Mouse (Mus musculus): Measurements from ENCODE around the gene Polr2b. TPM values are rescaled to one million over a fixed set of nuclear protein-coding genes. Genes with fewer than 3 reads are reported as not detected.

Gene Polr2b
- total and polyA plus RNA-seq, 3 experiments = 25.4 to 34.5 (median 34.1) TPM

- TF ChIP-seq EP300 (IDR thresholded peaks at IDR 0.05; ENCODE audit: insufficient read depth, low read depth, low read length) (no peak), CTCF (IDR thresholded peaks at IDR 0.05) (no peak), POLR2A (IDR thresholded peaks at IDR 0.05; ENCODE audit: insufficient read depth, low read depth, low read length) (no peak)
- no peaks in the 10 kb centered on the region for H3K4me1 ChIP-seq (ENCODE audit: control insufficient read depth, insufficient read depth, low read length)
- no peak overlapping the region for H3K27ac ChIP-seq
- DNase-seq = no peak
- no peak overlapping the region for H3K4me3 ChIP-seq
- intact Hi-C loops (cut with DNase I) = no loop called here
- H3K27me3 ChIP-seq (ENCODE audit: control insufficient read depth, insufficient read depth, low read length) = no peaks in the 10 kb centered on the region
- 79% methylated on average over 6 of the region's 6 CpGs for WGBS
- no peaks in the 10 kb centered on the region for H3K79me2 ChIP-seq (replicated peaks; ENCODE audit: control insufficient read depth, insufficient read depth, low read length)
- no peak overlapping the region for H3K9ac ChIP-seq (ENCODE audit: low read depth, low read length)
- H3K36me3 ChIP-seq (ENCODE audit: control insufficient read depth, insufficient read depth, low read length) = no peaks in the 10 kb centered on the region
Observed at GRCm38 (mm10) chr5:77301296-77301903, 8.5 kb upstream of the Polr2b start.

- H3K27me3 ChIP-seq (ENCODE audit: control insufficient read depth, insufficient read depth, low read length) = no peaks in the 10 kb centered on the region
- H3K9ac ChIP-seq (ENCODE audit: low read depth, low read length) = no peak overlapping the region
- peaks cover 5% of the 10 kb centered on the region for H3K36me3 ChIP-seq (ENCODE audit: control insufficient read depth, insufficient read depth, low read length)
- peaks cover 1% of the 10 kb centered on the region; the same call in 1 of the 2 replicates for H3K79me2 ChIP-seq (replicated peaks; ENCODE audit: control insufficient read depth, insufficient read depth, low read length)
- 84% methylated on average over 5 of the region's 5 CpGs for WGBS
- intact Hi-C loops (cut with DNase I) = no loop called here
- TF ChIP-seq POLR2A (IDR thresholded peaks at IDR 0.05; ENCODE audit: insufficient read depth, low read depth, low read length) (no peak), CTCF (IDR thresholded peaks at IDR 0.05) (no peak), EP300 (IDR thresholded peaks at IDR 0.05; ENCODE audit: insufficient read depth, low read depth, low read length) (no peak)
- DNase-seq = no peak
- no peak overlapping the region for H3K4me3 ChIP-seq
- peaks cover 8% of the 10 kb centered on the region for H3K4me1 ChIP-seq (ENCODE audit: control insufficient read depth, insufficient read depth, low read length)
- H3K27ac ChIP-seq = no peak overlapping the region
Observed at GRCm38 (mm10) chr5:77307821-77308553, 2.0 kb upstream of the Polr2b start.

DNA sequence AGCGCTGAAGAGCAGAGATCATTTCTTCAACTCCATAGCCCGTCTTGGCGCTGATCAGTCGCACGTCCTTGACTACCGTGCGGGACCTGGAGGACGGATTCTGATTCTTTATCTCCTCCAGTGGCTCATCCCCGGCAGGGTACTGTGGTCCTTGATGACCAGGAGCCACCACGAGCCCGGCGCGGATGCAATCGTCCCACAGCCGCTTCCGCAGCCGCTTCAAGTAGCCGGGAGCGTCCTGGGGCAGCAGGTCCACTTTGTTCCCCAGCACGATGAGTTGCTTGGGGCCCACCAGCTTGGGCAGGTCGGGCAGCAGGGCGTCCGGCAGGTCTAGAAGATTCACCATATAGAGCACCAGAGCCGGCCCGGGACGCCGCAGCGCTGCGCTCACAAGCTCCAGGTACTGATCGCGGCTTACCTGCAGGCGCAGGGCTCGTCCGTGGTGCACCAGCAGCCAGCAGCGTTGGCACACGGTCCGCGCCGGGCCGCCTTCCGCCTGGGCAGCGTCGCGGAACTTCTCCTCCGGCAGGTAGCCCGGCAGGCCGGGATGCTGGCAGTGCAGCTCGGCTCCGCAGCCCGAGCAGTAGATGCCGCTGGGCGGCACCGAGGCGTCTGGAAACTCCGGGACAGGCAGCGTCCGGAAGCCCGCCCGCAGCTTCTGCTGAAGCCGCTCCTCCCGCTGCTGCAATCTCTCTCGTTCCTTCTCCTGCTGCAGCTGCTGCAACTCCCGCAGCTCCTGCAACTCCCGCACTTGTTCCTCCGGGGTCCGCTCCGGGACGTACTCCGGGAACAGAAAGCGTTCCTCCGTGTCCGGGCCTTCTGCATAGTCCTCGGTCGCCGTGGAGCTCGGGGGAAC lies 668 bp upstream of the Polr2b start:
- Histone ChIP-seq H3K79me2 (replicated peaks; ENCODE audit: control insufficient read depth, insufficient read depth, low read length) (peaks cover 1% of the 10 kb centered on the region; the same call in 1 of the 2 replicates), H3K4me1 (ENCODE audit: control insufficient read depth, insufficient read depth, low read length) (peaks cover 8% of the 10 kb centered on the region), H3K27ac (peak overlapping the region; percentile 86), H3K36me3 (ENCODE audit: control insufficient read depth, insufficient read depth, low read length) (peaks cover 5% of the 10 kb centered on the region), H3K4me3 (peak overlapping the region; percentile 77), H3K27me3 (ENCODE audit: control insufficient read depth, insufficient read depth, low read length) (no peaks in the 10 kb centered on the region), H3K9ac (ENCODE audit: low read depth, low read length) (peak overlapping the region; percentile 51)
- intact Hi-C loops (cut with DNase I) = no loop called here
- no peak for TF ChIP-seq EP300 (IDR thresholded peaks at IDR 0.05; ENCODE audit: insufficient read depth, low read depth, low read length)
- no peak for TF ChIP-seq CTCF (IDR thresholded peaks at IDR 0.05)
- TF ChIP-seq POLR2A (IDR thresholded peaks at IDR 0.05; ENCODE audit: insufficient read depth, low read depth, low read length) = no peak
- no peak for DNase-seq
- under 1% methylated on average over 75 of the region's 76 CpGs for WGBS

GRCm38 (mm10) chr5:77314206-77314605 lies 4.3 kb downstream of the Polr2b start:
- Histone ChIP-seq H3K9ac (ENCODE audit: low read depth, low read length) (no peak overlapping the region), H3K27me3 (ENCODE audit: control insufficient read depth, insufficient read depth, low read length) (no peaks in the 10 kb centered on the region), H3K79me2 (replicated peaks; ENCODE audit: control insufficient read depth, insufficient read depth, low read length) (peaks cover 1% of the 10 kb centered on the region; the same call in 1 of the 2 replicates), H3K4me3 (no peak overlapping the region), H3K36me3 (ENCODE audit: control insufficient read depth, insufficient read depth, low read length) (peaks cover 2% of the 10 kb centered on the region), H3K4me1 (ENCODE audit: control insufficient read depth, insufficient read depth, low read length) (no peaks in the 10 kb centered on the region), H3K27ac (no peak overlapping the region)
- TF ChIP-seq EP300 (IDR thresholded peaks at IDR 0.05; ENCODE audit: insufficient read depth, low read depth, low read length) (no peak), CTCF (IDR thresholded peaks at IDR 0.05) (no peak), POLR2A (IDR thresholded peaks at IDR 0.05; ENCODE audit: insufficient read depth, low read depth, low read length) (no peak)
- 99% methylated on average over 4 of the region's 4 CpGs for WGBS
- no peak for DNase-seq
- intact Hi-C loops (cut with DNase I) = no loop called here

DNA sequence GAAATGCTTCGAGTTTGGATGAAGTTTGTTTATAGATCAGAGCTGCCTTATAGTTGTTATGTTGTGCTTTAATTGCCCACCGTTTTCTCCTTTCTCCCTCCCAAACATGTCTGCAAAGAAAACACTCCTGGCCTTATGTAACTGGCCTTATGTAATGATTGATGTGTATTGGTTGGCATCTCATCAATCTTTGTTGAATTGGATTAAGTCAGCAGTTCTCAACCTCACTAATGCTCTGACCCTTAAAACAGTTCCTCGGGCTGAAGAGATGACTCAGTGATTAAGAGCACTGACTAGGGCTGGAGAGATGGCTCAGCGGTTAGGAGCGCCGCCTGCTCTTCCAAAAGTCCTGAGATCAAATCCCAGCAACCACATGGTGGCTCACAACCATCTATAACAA lies 5.0 kb downstream of the Polr2b start:
- no peak overlapping the region for H3K4me3 ChIP-seq
- intact Hi-C loops (cut with DNase I) = no loop called here
- no peak for TF ChIP-seq EP300 (IDR thresholded peaks at IDR 0.05; ENCODE audit: insufficient read depth, low read depth, low read length)
- no peak for TF ChIP-seq POLR2A (IDR thresholded peaks at IDR 0.05; ENCODE audit: insufficient read depth, low read depth, low read length)
- no peak for TF ChIP-seq CTCF (IDR thresholded peaks at IDR 0.05)

More for the DNA sequence above, 5.0 kb downstream of the Polr2b start:
- Histone ChIP-seq H3K36me3 (ENCODE audit: control insufficient read depth, insufficient read depth, low read length) (peaks cover 2% of the 10 kb centered on the region), H3K9ac (ENCODE audit: low read depth, low read length) (no peak overlapping the region), H3K79me2 (replicated peaks; ENCODE audit: control insufficient read depth, insufficient read depth, low read length) (no peaks in the 10 kb centered on the region; the same call in 1 of the 2 replicates), H3K4me1 (ENCODE audit: control insufficient read depth, insufficient read depth, low read length) (no peaks in the 10 kb centered on the region), H3K27me3 (ENCODE audit: control insufficient read depth, insufficient read depth, low read length) (no peaks in the 10 kb centered on the region), H3K27ac (no peak overlapping the region)
- DNase-seq = no peak
- 93% methylated on average over 6 of the region's 6 CpGs for WGBS

Data from heart, adult 2 months (tissue).